Mouse (Mus musculus): ENCODE data around the gene Erc1. TPM values are rescaled to one million over a fixed set of nuclear protein-coding genes. Genes with fewer than 3 reads are reported as not detected.

The Erc1 gene
- polyA plus RNA-seq, 1 experiment from 2014 or later, result 6.5 TPM

- Histone ChIP-seq H3K27me3 (ENCODE audit: control insufficient read depth, insufficient read depth, low read length) (no peaks in the 10 kb centered on the region), H3K9ac (ENCODE audit: low read length) (no peak overlapping the region), H3K9me3 (ENCODE audit: control insufficient read depth, low read length) (no peaks in the 10 kb centered on the region), H3K4me2 (replicated peaks; ENCODE audit: low read depth) (no peak overlapping the region), H3K4me1 (replicated peaks; ENCODE audit: control insufficient read depth, insufficient read depth) (no peaks in the 10 kb centered on the region), H3K27ac (replicated peaks) (no peak overlapping the region), H3K4me3 (ENCODE audit: low read depth, low read length) (no peak overlapping the region), H3K36me3 (ENCODE audit: control insufficient read depth, insufficient read depth, low read length) (no peaks in the 10 kb centered on the region)
- ATAC-seq (ENCODE audit: low FRiP score, low TSS enrichment) (no peak; the same call in 1 of the 2 replicates), DNase-seq (ENCODE audit: low spot score) (no peak)
- 49% methylated on average over 8 of the region's 10 CpGs for WGBS
- no peak for TF ChIP-seq EP300 (optimal IDR thresholded peaks at IDR 0.05)
- no peak for TF ChIP-seq CTCF (IDR thresholded peaks at IDR 0.05; ENCODE audit: low read depth)
Observed at GRCm38 (mm10) chr6:119562558-119562957, 285.4 kb downstream of the Erc1 start.

- no peaks in the 10 kb centered on the region for H3K4me1 ChIP-seq (replicated peaks; ENCODE audit: control insufficient read depth, insufficient read depth)
- H3K27me3 ChIP-seq (ENCODE audit: control insufficient read depth, insufficient read depth, low read length), result no peaks in the 10 kb centered on the region
- 47% methylated on average over 7 of the region's 7 CpGs for WGBS
- H3K4me2 ChIP-seq (replicated peaks; ENCODE audit: low read depth), result no peak overlapping the region
- DNase-seq (ENCODE audit: low spot score) (peak; percentile 21), ATAC-seq (ENCODE audit: low FRiP score, low TSS enrichment) (peak; percentile 35; the same call in 1 of the 2 replicates)
- H3K36me3 ChIP-seq (ENCODE audit: control insufficient read depth, insufficient read depth, low read length), result no peaks in the 10 kb centered on the region
- H3K4me3 ChIP-seq (ENCODE audit: low read depth, low read length), result no peak overlapping the region
- TF ChIP-seq CTCF (IDR thresholded peaks at IDR 0.05; ENCODE audit: low read depth) (no peak), EP300 (optimal IDR thresholded peaks at IDR 0.05) (no peak)
- no peak overlapping the region for H3K27ac ChIP-seq (replicated peaks)
- H3K9me3 ChIP-seq (ENCODE audit: control insufficient read depth, low read length), result no peaks in the 10 kb centered on the region
- no peak overlapping the region for H3K9ac ChIP-seq (ENCODE audit: low read length)
Observed at GRCm38 (mm10) chr6:119558855-119559254, 289.1 kb downstream of the Erc1 start.

GRCm38 (mm10) chr6:119554439-119554838, 293.5 kb downstream of the Erc1 start:
- WGBS, result 74% methylated on average over 8 of the region's 8 CpGs
- H3K27ac ChIP-seq (replicated peaks), result no peak overlapping the region
- DNase-seq (ENCODE audit: low spot score), result no peak
- H3K27me3 ChIP-seq (ENCODE audit: control insufficient read depth, insufficient read depth, low read length), result no peaks in the 10 kb centered on the region
- TF ChIP-seq CTCF (IDR thresholded peaks at IDR 0.05; ENCODE audit: low read depth) (peak; percentile 24; the same call in 1 of the 2 replicates), EP300 (optimal IDR thresholded peaks at IDR 0.05) (no peak)
- no peak for ATAC-seq (ENCODE audit: low FRiP score, low TSS enrichment)
- H3K4me2 ChIP-seq (replicated peaks; ENCODE audit: low read depth), result no peak overlapping the region
- no peaks in the 10 kb centered on the region for H3K36me3 ChIP-seq (ENCODE audit: control insufficient read depth, insufficient read depth, low read length)
- no peaks in the 10 kb centered on the region for H3K9me3 ChIP-seq (ENCODE audit: control insufficient read depth, low read length)
- no peak overlapping the region for H3K4me3 ChIP-seq (ENCODE audit: low read depth, low read length)
- no peaks in the 10 kb centered on the region for H3K4me1 ChIP-seq (replicated peaks; ENCODE audit: control insufficient read depth, insufficient read depth)
- H3K9ac ChIP-seq (ENCODE audit: low read length), result no peak overlapping the region

- Histone ChIP-seq H3K27ac (replicated peaks) (no peak overlapping the region), H3K4me2 (replicated peaks; ENCODE audit: low read depth) (peak overlapping the region; percentile 98), H3K27me3 (ENCODE audit: control insufficient read depth, insufficient read depth, low read length) (no peaks in the 10 kb centered on the region), H3K4me3 (ENCODE audit: low read depth, low read length) (peak overlapping the region; percentile 70), H3K36me3 (ENCODE audit: control insufficient read depth, insufficient read depth, low read length) (no peaks in the 10 kb centered on the region), H3K9me3 (ENCODE audit: control insufficient read depth, low read length) (no peaks in the 10 kb centered on the region), H3K9ac (ENCODE audit: low read length) (peak overlapping the region; percentile 68), H3K4me1 (replicated peaks; ENCODE audit: control insufficient read depth, insufficient read depth) (no peaks in the 10 kb centered on the region)
- ATAC-seq (ENCODE audit: low FRiP score, low TSS enrichment) (no peak), DNase-seq (ENCODE audit: low spot score) (no peak)
- 6% methylated on average over 14 of the region's 14 CpGs for WGBS
- TF ChIP-seq EP300 (optimal IDR thresholded peaks at IDR 0.05) (no peak), CTCF (IDR thresholded peaks at IDR 0.05; ENCODE audit: low read depth) (peak; percentile 47)
Observed at GRCm38 (mm10) chr6:119544518-119544864, 303.5 kb downstream of the Erc1 start.

GRCm38 (mm10) chr6:119543803-119544517, 304.0 kb downstream of the Erc1 start, which contains the start of gene Wnt5b:
Wnt5b (minus strand) TSS chr6:119544347.
- Histone ChIP-seq H3K4me3 (ENCODE audit: low read depth, low read length) (peak within 1 kb of the TSS; percentile 70), H3K36me3 (ENCODE audit: control insufficient read depth, insufficient read depth, low read length) (no peaks in the 10 kb centered on the region), H3K4me2 (replicated peaks; ENCODE audit: low read depth) (peak within 1 kb of the TSS; percentile 98), H3K4me1 (replicated peaks; ENCODE audit: control insufficient read depth, insufficient read depth) (no peaks in the 10 kb centered on the region), H3K9me3 (ENCODE audit: control insufficient read depth, low read length) (no peaks in the 10 kb centered on the region), H3K27me3 (ENCODE audit: control insufficient read depth, insufficient read depth, low read length) (no peaks in the 10 kb centered on the region), H3K27ac (replicated peaks) (no peak within 1 kb of the TSS), H3K9ac (ENCODE audit: low read length) (peak within 1 kb of the TSS; percentile 68)
- peak; percentile 55 for ATAC-seq (ENCODE audit: low FRiP score, low TSS enrichment)
- TF ChIP-seq EP300 (optimal IDR thresholded peaks at IDR 0.05) (no peak), CTCF (IDR thresholded peaks at IDR 0.05; ENCODE audit: low read depth) (no peak)
- DNase-seq (ENCODE audit: low spot score), result peak; percentile 35
- under 1% methylated on average over 68 of the region's 120 CpGs for WGBS

- no peak overlapping the region for H3K27ac ChIP-seq (replicated peaks)
- H3K4me1 ChIP-seq (replicated peaks; ENCODE audit: control insufficient read depth, insufficient read depth), result no peaks in the 10 kb centered on the region
- ATAC-seq (ENCODE audit: low FRiP score, low TSS enrichment) (no peak), DNase-seq (ENCODE audit: low spot score) (peak; percentile 21)
- peak overlapping the region; percentile 98 for H3K4me2 ChIP-seq (replicated peaks; ENCODE audit: low read depth)
- peak overlapping the region; percentile 68 for H3K9ac ChIP-seq (ENCODE audit: low read length)
- TF ChIP-seq EP300 (optimal IDR thresholded peaks at IDR 0.05), result no peak
- peak; percentile 30 for TF ChIP-seq CTCF (IDR thresholded peaks at IDR 0.05; ENCODE audit: low read depth)
- no peaks in the 10 kb centered on the region for H3K27me3 ChIP-seq (ENCODE audit: control insufficient read depth, insufficient read depth, low read length)
- WGBS, result under 1% methylated on average over 30 of the region's 30 CpGs
- no peaks in the 10 kb centered on the region for H3K36me3 ChIP-seq (ENCODE audit: control insufficient read depth, insufficient read depth, low read length)
- peak overlapping the region; percentile 70 for H3K4me3 ChIP-seq (ENCODE audit: low read depth, low read length)
- H3K9me3 ChIP-seq (ENCODE audit: control insufficient read depth, low read length), result no peaks in the 10 kb centered on the region
Observed at GRCm38 (mm10) chr6:119543456-119543802, 304.5 kb downstream of the Erc1 start.

Data from stomach, postnatal 0 days (tissue).